Mouse (Mus musculus): Measurements from ENCODE around the gene Srek1ip1.

- TF ChIP-seq CTCF (IDR thresholded peaks at IDR 0.05; ENCODE audit: insufficient read depth, low read length), result no peak
- no peak for TF ChIP-seq POLR2A (IDR thresholded peaks at IDR 0.05; ENCODE audit: borderline replicate concordance, extremely low read depth, low read depth, low read length)
Measured at GRCm38 (mm10) chr13:104747032-104747431, 45.3 kb upstream of the Srek1ip1 start.

Measured in lung, adult 2 months (tissue).